8 mouse cellular contexts compared by ENCODE assay signal in genomic region chr3:95674236-95674635, GRCm38 (mm10). TPM values are rescaled to one million over a fixed set of nuclear protein-coding genes. Genes with fewer than 3 reads are reported as not detected.
DNase-seq lines count a peak whose midpoint lies in the region; ATAC-seq and TF ChIP-seq lines count a peak whose summit lies in the region.

No protein-coding gene starts in this region.

- 6% methylated on average over 2 of the region's 2 CpGs for WGBS in heart, embryonic 13.5 days
- WGBS in kidney, postnatal 0 days = 0% methylated on average over 2 of the region's 2 CpGs

- H3K4me1 ChIP-seq in cortical plate, adult 2 months (ENCODE audit: control insufficient read depth, insufficient read depth, low read length) = no peaks in the 10 kb centered on the region
- peaks cover 71% of the 10 kb centered on the region for H3K4me1 ChIP-seq in heart, embryonic 13.5 days
- H3K4me1 ChIP-seq in kidney, postnatal 0 days (replicated peaks; ENCODE audit: insufficient read depth, low read length) = peaks cover 45% of the 10 kb centered on the region

- H3K4me2 ChIP-seq in heart, embryonic 13.5 days = peak overlapping the region; percentile 67
- peak overlapping the region; percentile 45 for H3K4me2 ChIP-seq in kidney, postnatal 0 days (ENCODE audit: low read length)

- no peak overlapping the region for H3K4me3 ChIP-seq in cortical plate, adult 2 months (ENCODE audit: insufficient read depth, low read length)
- H3K4me3 ChIP-seq in heart, embryonic 13.5 days = peak overlapping the region; percentile 31
- H3K4me3 ChIP-seq in kidney, postnatal 0 days (replicated peaks; ENCODE audit: low read depth, low read length) = no peak overlapping the region

- peak overlapping the region; percentile 80; the same call in 1 of the 2 replicates for H3K27ac ChIP-seq in cortical plate, adult 2 months (ENCODE audit: insufficient read depth, low read length)
- H3K27ac ChIP-seq in heart, embryonic 13.5 days (replicated peaks) = peak overlapping the region; percentile 96
- peak overlapping the region; percentile 97 for H3K27ac ChIP-seq in kidney, postnatal 0 days

- no peaks in the 10 kb centered on the region for H3K9me3 ChIP-seq in heart, embryonic 13.5 days
- H3K9me3 ChIP-seq in kidney, postnatal 0 days (replicated peaks; ENCODE audit: low read length) = no peaks in the 10 kb centered on the region

- TF ChIP-seq CTCF in cortical plate, adult 2 months (IDR thresholded peaks at IDR 0.05; ENCODE audit: extremely low read depth, insufficient read depth, low read length) = no peak
- TF ChIP-seq CTCF in kidney, postnatal 0 days (IDR thresholded peaks at IDR 0.05; ENCODE audit: low read depth) = no peak

- peak; percentile 59 for DNase-seq in ovary, postnatal 36 days (ENCODE audit: low spot score)
- no peak for DNase-seq in ovary, postnatal 10 days (ENCODE audit: low spot score)
- DNase-seq in kidney, postnatal 0 days (ENCODE audit: low spot score) = peak; percentile 91
- DNase-seq in thymus, postnatal 0 days (ENCODE audit: low spot score) = peak; percentile 93
- no peak for DNase-seq in left cerebral cortex, postnatal 25 days (ENCODE audit: low spot score in 2 of 2)

- intact Hi-C loops in left cerebral cortex, postnatal 25 days (cut with DNase I) = loop anchor here (2.0 kb wide), 1 partner anchor 15 kb away; the partner anchor contains the start of gene Mcl1

- ATAC-seq in heart, embryonic 13.5 days (ENCODE audit: extremely low read depth, insufficient number of reproducible peaks, low FRiP score, low TSS enrichment) = peak; percentile 59
- ATAC-seq in kidney, postnatal 0 days (replicated peaks; ENCODE audit: low FRiP score, low read depth) = peak; percentile 65
- peak; percentile 69 for ATAC-seq in megakaryocyte, adult 5-6 weeks (ENCODE audit: poor library complexity, severe bottlenecking)

- peak overlapping the region; percentile 81 for H3K9ac ChIP-seq in heart, embryonic 13.5 days
- peak overlapping the region; percentile 51; the same call in 1 of the 2 replicates for H3K9ac ChIP-seq in kidney, postnatal 0 days (ENCODE audit: low read depth, low read length)

- no peak for TF ChIP-seq POLR2A in cortical plate, adult 2 months (IDR thresholded peaks at IDR 0.05; ENCODE audit: extremely low read depth, insufficient read depth, low read length)

- H3K36me3 ChIP-seq in heart, embryonic 13.5 days = peaks cover 45% of the 10 kb centered on the region
- H3K36me3 ChIP-seq in kidney, postnatal 0 days (ENCODE audit: insufficient read depth, low read length) = peaks cover 13% of the 10 kb centered on the region; the same call in 1 of the 2 replicates

- no peaks in the 10 kb centered on the region for H3K27me3 ChIP-seq in heart, embryonic 13.5 days (replicated peaks)
- no peaks in the 10 kb centered on the region for H3K27me3 ChIP-seq in kidney, postnatal 0 days (ENCODE audit: insufficient read depth, low read length)

RNA-seq across cellular contexts. Expression of gene Adamtsl4, which starts 13.5 kb away (rescaled TPM):
- 6.0 and 6.4 TPM in 2 replicates for polyA plus RNA-seq in cortical plate, adult 2 months (2012; rRNA removed)
- 4.8 and 7.3 TPM in 2 replicates for polyA plus RNA-seq in heart, embryonic 13.5 days (2015; fragmentation: Nextera tagmentation; extraction: Ambion mirVana)
- polyA plus RNA-seq in kidney, postnatal 0 days (2015; fragmentation: Nextera tagmentation; extraction: Ambion mirVana) = 3.6 TPM in 2 replicates
- 0.85 and 1.3 TPM in 2 replicates for total RNA-seq in megakaryocyte, adult 5-6 weeks (2015)
- 0.59 and 0.77 TPM in 2 replicates for total RNA-seq in megakaryocyte, adult 5-6 weeks (2017)
- 0.91 and 2.0 TPM in 2 replicates for polyA plus RNA-seq in thymus, postnatal 0 days (2015; fragmentation: Nextera tagmentation; extraction: Ambion mirVana)
- total RNA-seq in left cerebral cortex, postnatal 25 days (2021) = 1 to 10 TPM; 4.1 to 4.6 TPM

RNA-seq across cellular contexts. Expression of gene Mcl1, which starts 15.6 kb away (rescaled TPM):
- 37.7 and 39.5 TPM in 2 replicates for polyA plus RNA-seq in cortical plate, adult 2 months (2012; rRNA removed)
- 36.0 and 36.2 TPM in 2 replicates for polyA plus RNA-seq in heart, embryonic 13.5 days (2015; fragmentation: Nextera tagmentation; extraction: Ambion mirVana)
- 60.9 and 70.2 TPM in 2 replicates for polyA plus RNA-seq in kidney, postnatal 0 days (2015; fragmentation: Nextera tagmentation; extraction: Ambion mirVana)
- total RNA-seq in megakaryocyte, adult 5-6 weeks (2015) = 440 and 463 TPM in 2 replicates
- total RNA-seq in megakaryocyte, adult 5-6 weeks (2017) = 327 and 343 TPM in 2 replicates
- polyA plus RNA-seq in thymus, postnatal 0 days (2015; fragmentation: Nextera tagmentation; extraction: Ambion mirVana) = 81.3 and 91.3 TPM in 2 replicates
- total RNA-seq in left cerebral cortex, postnatal 25 days (2021) = 10 to 100 TPM; 58.4 to 59.6 TPM

RNA-seq across cellular contexts. Expression of gene Ensa, which starts 49.4 kb away (rescaled TPM):
- 149 and 155 TPM in 2 replicates for polyA plus RNA-seq in cortical plate, adult 2 months (2012; rRNA removed)
- 46.5 and 53.1 TPM in 2 replicates for polyA plus RNA-seq in heart, embryonic 13.5 days (2015; fragmentation: Nextera tagmentation; extraction: Ambion mirVana)
- polyA plus RNA-seq in kidney, postnatal 0 days (2015; fragmentation: Nextera tagmentation; extraction: Ambion mirVana) = 53.8 and 57.3 TPM in 2 replicates
- 54.7 and 64.2 TPM in 2 replicates for total RNA-seq in megakaryocyte, adult 5-6 weeks (2015)
- 94.3 and 94.8 TPM in 2 replicates for total RNA-seq in megakaryocyte, adult 5-6 weeks (2017)
- 58.5 and 65.4 TPM in 2 replicates for polyA plus RNA-seq in thymus, postnatal 0 days (2015; fragmentation: Nextera tagmentation; extraction: Ambion mirVana)
- 100 to 1,000 TPM; 366 to 382 TPM for total RNA-seq in left cerebral cortex, postnatal 25 days (2021)

Comparison
In these comparisons a context has a peak if more than half of its experiments do, and no peak if none do; other contexts are left out.
1. DNase-seq: peak in ovary, postnatal 36 days (single experiment), kidney, postnatal 0 days (single experiment) and thymus, postnatal 0 days (single experiment); none in ovary, postnatal 10 days (single experiment) and left cerebral cortex, postnatal 25 days (0 of 2).
2. Peak in every context shown above with its lines, with median percentiles within 50 percentile points of each other: H3K27ac ChIP-seq and ATAC-seq.